Mouse (Mus musculus) embryo, embryonic 11 days (tissue): ENCODE data around the gene Rps27l.

Experiments
- DNase-seq: peaks from one replicate; pipeline ENCODE4 v3.0.0-alpha.2; 2015

Rps27l gene

DNA sequence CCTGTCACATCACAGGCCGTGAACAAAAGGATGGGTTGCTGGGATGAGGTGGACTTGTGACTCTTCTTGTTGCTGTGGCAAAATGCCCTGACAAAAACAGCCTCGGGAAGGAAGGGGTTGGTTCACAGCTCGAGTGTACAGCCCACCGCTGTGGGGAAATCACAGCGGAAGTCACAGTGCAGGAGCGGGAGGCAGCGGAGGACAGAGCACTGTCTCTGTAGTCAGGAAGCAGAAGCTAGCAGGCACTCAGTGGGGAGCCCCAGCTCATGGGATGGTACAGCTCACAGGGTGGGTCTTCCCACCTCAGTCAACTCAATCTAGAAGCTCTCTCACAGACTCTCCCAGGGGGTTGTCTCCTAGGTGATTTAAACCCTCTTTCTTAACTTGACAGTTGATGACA lies 39.5 kb downstream of the Rps27l start:
- no peak for DNase-seq

DNA sequence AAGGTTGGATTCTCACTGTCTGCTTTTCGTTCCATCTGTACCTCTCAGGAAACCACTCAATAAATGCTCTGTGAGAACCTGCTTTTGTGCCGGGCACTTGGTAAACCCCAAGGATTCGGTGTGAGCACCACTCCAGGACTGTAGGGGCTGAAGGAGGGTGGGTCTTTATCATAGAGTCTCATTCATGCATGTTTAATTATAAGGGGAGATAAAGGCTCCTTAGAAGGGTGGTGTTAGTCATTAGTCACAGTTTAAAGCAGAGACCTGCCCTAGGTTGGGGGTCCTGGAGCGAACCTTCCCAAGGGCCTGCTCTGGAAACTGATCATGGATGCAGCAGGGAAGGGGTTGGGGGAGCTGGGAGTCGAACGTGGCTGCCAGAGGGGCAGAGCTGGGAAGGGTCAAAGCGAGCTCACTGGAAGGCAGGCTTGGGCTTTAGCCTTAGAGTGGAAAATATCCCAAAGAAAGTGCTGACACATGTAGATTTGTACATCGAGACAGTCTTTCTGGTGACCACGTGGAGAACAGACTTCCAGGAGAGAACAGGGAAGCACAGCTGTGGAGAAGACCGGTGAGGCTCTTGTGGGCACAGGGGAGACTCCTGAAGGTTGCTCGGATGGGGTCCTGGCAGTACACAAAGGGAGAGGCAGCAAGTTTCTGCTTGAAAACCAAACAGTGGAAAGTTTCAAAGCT lies 42.5 kb downstream of the Rps27l start:
- DNase-seq: no peak

GRCm38 (mm10) chr9:66988888-66989414 lies 43.1 kb downstream of the Rps27l start:
- DNase-seq: no peak

GRCm38 (mm10) chr9:66989581-66989980 lies 43.7 kb downstream of the Rps27l start:
- DNase-seq: no peak

DNA sequence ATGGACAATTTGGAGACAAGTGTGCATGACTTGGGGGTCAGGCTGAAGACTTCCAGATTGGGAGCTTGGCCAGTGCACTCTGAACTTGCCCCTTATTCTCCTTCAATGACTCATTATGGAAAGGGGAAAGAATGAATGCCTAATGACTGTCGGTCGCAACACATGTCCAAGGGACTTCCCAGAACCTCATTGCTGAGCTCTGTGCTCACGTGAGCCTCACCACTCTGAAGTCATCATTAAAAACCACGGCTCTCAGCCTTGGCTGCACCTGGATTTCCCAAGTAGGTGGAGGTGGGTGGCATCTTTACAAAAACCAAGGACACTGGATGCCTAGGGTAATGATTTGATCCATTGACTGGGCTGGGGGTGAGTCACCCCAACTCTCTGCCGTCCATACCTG lies 44.2 kb downstream of the Rps27l start:
- no peak for DNase-seq

- DNase-seq: no peak
Measured at GRCm38 (mm10) chr9:66991021-66991749, 45.3 kb downstream of the Rps27l start.

DNA sequence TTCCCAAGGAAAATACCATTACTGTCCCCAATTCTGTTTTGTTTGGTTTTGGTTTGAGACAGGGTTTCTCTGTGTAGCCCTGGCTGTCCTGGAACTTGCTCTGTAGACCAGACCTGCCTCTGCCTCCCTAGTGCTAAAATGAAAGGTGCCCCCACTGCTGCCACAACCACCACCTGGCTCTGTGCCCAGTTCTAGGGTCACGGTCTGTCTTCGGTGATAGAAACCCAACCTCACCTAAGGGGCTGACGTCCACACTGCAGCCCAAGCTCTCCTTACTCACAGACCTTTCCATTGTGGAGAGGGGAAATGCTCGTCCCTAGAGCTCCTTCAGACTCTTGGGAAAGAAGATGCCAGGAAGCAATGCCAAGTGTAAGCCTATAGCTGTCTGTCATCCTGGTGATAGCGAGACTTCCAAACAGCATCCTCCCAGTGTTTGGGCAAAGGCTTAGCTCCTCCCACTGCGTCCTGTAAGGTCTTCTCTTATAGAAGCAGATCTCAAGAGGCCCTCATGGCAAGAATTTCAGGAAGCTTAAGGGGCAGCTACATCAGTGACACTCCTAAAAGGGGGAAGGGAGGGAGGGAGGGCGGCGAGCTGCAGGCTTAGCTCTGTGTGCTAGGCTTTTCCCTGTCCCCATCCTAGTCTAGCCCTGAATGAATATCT lies 46.0 kb downstream of the Rps27l start:
- no peak for DNase-seq
